Mouse (Mus musculus): Measurements from ENCODE around the gene Rap1gap. TPM values are rescaled to one million over a fixed set of nuclear protein-coding genes. Genes with fewer than 3 reads are reported as not detected.

The Rap1gap gene
- polyA plus RNA-seq, 1 experiment from 2014 or later, result 5.7 TPM

GRCm38 (mm10) chr4:137636597-137636996, 27.9 kb upstream of the Rap1gap start:
- Histone ChIP-seq H3K27me3 (ENCODE audit: control insufficient read depth, insufficient read depth, low read length) (no peaks in the 10 kb centered on the region), H3K4me2 (ENCODE audit: low read depth, low read length) (no peak overlapping the region), H3K4me1 (ENCODE audit: control insufficient read depth, insufficient read depth, low read length) (no peaks in the 10 kb centered on the region), H3K36me3 (replicated peaks; ENCODE audit: control insufficient read depth, insufficient read depth, low read depth, low read length) (peaks cover 12% of the 10 kb centered on the region), H3K4me3 (ENCODE audit: low read depth, low read length) (no peak overlapping the region), H3K27ac (replicated peaks; ENCODE audit: low read depth, low read length) (no peak overlapping the region), H3K9me3 (replicated peaks; ENCODE audit: control insufficient read depth, low read length) (no peaks in the 10 kb centered on the region), H3K9ac (replicated peaks; ENCODE audit: low read length) (no peak overlapping the region)
- DNase-seq (ENCODE audit: low spot score), result no peak
- WGBS, result 88% methylated on average over 3 of the region's 3 CpGs
- ATAC-seq (replicated peaks; ENCODE audit: insufficient number of reproducible peaks, low FRiP score, low TSS enrichment, low read depth), result no peak

GRCm38 (mm10) chr4:137641556-137641955, 23.0 kb upstream of the Rap1gap start:
- Histone ChIP-seq H3K9ac (replicated peaks; ENCODE audit: low read length) (no peak overlapping the region), H3K27me3 (ENCODE audit: control insufficient read depth, insufficient read depth, low read length) (no peaks in the 10 kb centered on the region), H3K36me3 (replicated peaks; ENCODE audit: control insufficient read depth, insufficient read depth, low read depth, low read length) (peaks cover 12% of the 10 kb centered on the region), H3K4me2 (ENCODE audit: low read depth, low read length) (no peak overlapping the region), H3K4me1 (ENCODE audit: control insufficient read depth, insufficient read depth, low read length) (no peaks in the 10 kb centered on the region), H3K27ac (replicated peaks; ENCODE audit: low read depth, low read length) (no peak overlapping the region), H3K4me3 (ENCODE audit: low read depth, low read length) (no peak overlapping the region), H3K9me3 (replicated peaks; ENCODE audit: control insufficient read depth, low read length) (no peaks in the 10 kb centered on the region)
- ATAC-seq (replicated peaks; ENCODE audit: insufficient number of reproducible peaks, low FRiP score, low TSS enrichment, low read depth), result no peak
- 85% methylated on average over 5 of the region's 5 CpGs for WGBS
- no peak for DNase-seq (ENCODE audit: low spot score)

GRCm38 (mm10) chr4:137642101-137642500, 22.4 kb upstream of the Rap1gap start:
- no peaks in the 10 kb centered on the region for H3K4me1 ChIP-seq (ENCODE audit: control insufficient read depth, insufficient read depth, low read length)
- H3K36me3 ChIP-seq (replicated peaks; ENCODE audit: control insufficient read depth, insufficient read depth, low read depth, low read length), result peaks cover 14% of the 10 kb centered on the region
- H3K9me3 ChIP-seq (replicated peaks; ENCODE audit: control insufficient read depth, low read length), result no peaks in the 10 kb centered on the region
- H3K27me3 ChIP-seq (ENCODE audit: control insufficient read depth, insufficient read depth, low read length), result no peaks in the 10 kb centered on the region
- ATAC-seq (replicated peaks; ENCODE audit: insufficient number of reproducible peaks, low FRiP score, low TSS enrichment, low read depth) (no peak), DNase-seq (ENCODE audit: low spot score) (no peak)
- no peak overlapping the region for H3K9ac ChIP-seq (replicated peaks; ENCODE audit: low read length)
- no peak overlapping the region for H3K4me2 ChIP-seq (ENCODE audit: low read depth, low read length)
- H3K27ac ChIP-seq (replicated peaks; ENCODE audit: low read depth, low read length), result no peak overlapping the region
- H3K4me3 ChIP-seq (ENCODE audit: low read depth, low read length), result no peak overlapping the region
- WGBS, result 72% methylated on average over 2 of the region's 2 CpGs

- no peak for ATAC-seq (replicated peaks; ENCODE audit: insufficient number of reproducible peaks, low FRiP score, low TSS enrichment, low read depth)
- no peaks in the 10 kb centered on the region for H3K4me1 ChIP-seq (ENCODE audit: control insufficient read depth, insufficient read depth, low read length)
- H3K9ac ChIP-seq (replicated peaks; ENCODE audit: low read length), result no peak overlapping the region
- no peak overlapping the region for H3K4me2 ChIP-seq (ENCODE audit: low read depth, low read length)
- 89% methylated on average over 2 of the region's 2 CpGs for WGBS
- DNase-seq (ENCODE audit: low spot score), result no peak
- H3K9me3 ChIP-seq (replicated peaks; ENCODE audit: control insufficient read depth, low read length), result no peaks in the 10 kb centered on the region
- no peaks in the 10 kb centered on the region for H3K27me3 ChIP-seq (ENCODE audit: control insufficient read depth, insufficient read depth, low read length)
- peaks cover 14% of the 10 kb centered on the region for H3K36me3 ChIP-seq (replicated peaks; ENCODE audit: control insufficient read depth, insufficient read depth, low read depth, low read length)
- H3K4me3 ChIP-seq (ENCODE audit: low read depth, low read length), result no peak overlapping the region
- no peak overlapping the region for H3K27ac ChIP-seq (replicated peaks; ENCODE audit: low read depth, low read length)
Observed at GRCm38 (mm10) chr4:137643459-137643858, 21.1 kb upstream of the Rap1gap start.

- peaks cover 18% of the 10 kb centered on the region for H3K36me3 ChIP-seq (replicated peaks; ENCODE audit: control insufficient read depth, insufficient read depth, low read depth, low read length)
- no peak for DNase-seq (ENCODE audit: low spot score)
- no peak overlapping the region for H3K4me3 ChIP-seq (ENCODE audit: low read depth, low read length)
- no peaks in the 10 kb centered on the region for H3K9me3 ChIP-seq (replicated peaks; ENCODE audit: control insufficient read depth, low read length)
- H3K27ac ChIP-seq (replicated peaks; ENCODE audit: low read depth, low read length), result no peak overlapping the region
- no peak overlapping the region for H3K9ac ChIP-seq (replicated peaks; ENCODE audit: low read length)
- no peaks in the 10 kb centered on the region for H3K4me1 ChIP-seq (ENCODE audit: control insufficient read depth, insufficient read depth, low read length)
- no peak for ATAC-seq (replicated peaks; ENCODE audit: insufficient number of reproducible peaks, low FRiP score, low TSS enrichment, low read depth)
- no peaks in the 10 kb centered on the region for H3K27me3 ChIP-seq (ENCODE audit: control insufficient read depth, insufficient read depth, low read length)
- H3K4me2 ChIP-seq (ENCODE audit: low read depth, low read length), result no peak overlapping the region
Observed at GRCm38 (mm10) chr4:137646262-137646661, 18.3 kb upstream of the Rap1gap start.

GRCm38 (mm10) chr4:137647648-137648047, 16.9 kb upstream of the Rap1gap start:
- Histone ChIP-seq H3K4me1 (ENCODE audit: control insufficient read depth, insufficient read depth, low read length) (no peaks in the 10 kb centered on the region), H3K4me3 (ENCODE audit: low read depth, low read length) (no peak overlapping the region), H3K36me3 (replicated peaks; ENCODE audit: control insufficient read depth, insufficient read depth, low read depth, low read length) (peaks cover 18% of the 10 kb centered on the region), H3K27ac (replicated peaks; ENCODE audit: low read depth, low read length) (no peak overlapping the region), H3K9me3 (replicated peaks; ENCODE audit: control insufficient read depth, low read length) (no peaks in the 10 kb centered on the region), H3K27me3 (ENCODE audit: control insufficient read depth, insufficient read depth, low read length) (no peaks in the 10 kb centered on the region), H3K9ac (replicated peaks; ENCODE audit: low read length) (no peak overlapping the region), H3K4me2 (ENCODE audit: low read depth, low read length) (no peak overlapping the region)
- peak; percentile 50 for DNase-seq (ENCODE audit: low spot score)
- no peak for ATAC-seq (replicated peaks; ENCODE audit: insufficient number of reproducible peaks, low FRiP score, low TSS enrichment, low read depth)
- WGBS, result 74% methylated on average over 6 of the region's 6 CpGs

GRCm38 (mm10) chr4:137648230-137648629, 16.3 kb upstream of the Rap1gap start:
- no peak overlapping the region for H3K4me2 ChIP-seq (ENCODE audit: low read depth, low read length)
- H3K9me3 ChIP-seq (replicated peaks; ENCODE audit: control insufficient read depth, low read length), result no peaks in the 10 kb centered on the region
- H3K27ac ChIP-seq (replicated peaks; ENCODE audit: low read depth, low read length), result no peak overlapping the region
- no peaks in the 10 kb centered on the region for H3K4me1 ChIP-seq (ENCODE audit: control insufficient read depth, insufficient read depth, low read length)
- H3K9ac ChIP-seq (replicated peaks; ENCODE audit: low read length), result no peak overlapping the region
- no peaks in the 10 kb centered on the region for H3K27me3 ChIP-seq (ENCODE audit: control insufficient read depth, insufficient read depth, low read length)
- ATAC-seq (replicated peaks; ENCODE audit: insufficient number of reproducible peaks, low FRiP score, low TSS enrichment, low read depth), result no peak
- peaks cover 18% of the 10 kb centered on the region for H3K36me3 ChIP-seq (replicated peaks; ENCODE audit: control insufficient read depth, insufficient read depth, low read depth, low read length)
- no peak for DNase-seq (ENCODE audit: low spot score)
- H3K4me3 ChIP-seq (ENCODE audit: low read depth, low read length), result no peak overlapping the region
- 87% methylated on average over 9 of the region's 9 CpGs for WGBS

GRCm38 (mm10) chr4:137650912-137651311, 13.6 kb upstream of the Rap1gap start:
- ATAC-seq (replicated peaks; ENCODE audit: insufficient number of reproducible peaks, low FRiP score, low TSS enrichment, low read depth), result no peak
- Histone ChIP-seq H3K4me3 (ENCODE audit: low read depth, low read length) (no peak overlapping the region), H3K36me3 (replicated peaks; ENCODE audit: control insufficient read depth, insufficient read depth, low read depth, low read length) (peaks cover 10% of the 10 kb centered on the region), H3K9ac (replicated peaks; ENCODE audit: low read length) (no peak overlapping the region), H3K4me1 (ENCODE audit: control insufficient read depth, insufficient read depth, low read length) (no peaks in the 10 kb centered on the region), H3K9me3 (replicated peaks; ENCODE audit: control insufficient read depth, low read length) (no peaks in the 10 kb centered on the region), H3K4me2 (ENCODE audit: low read depth, low read length) (no peak overlapping the region), H3K27me3 (ENCODE audit: control insufficient read depth, insufficient read depth, low read length) (no peaks in the 10 kb centered on the region), H3K27ac (replicated peaks; ENCODE audit: low read depth, low read length) (no peak overlapping the region)
- no peak for DNase-seq (ENCODE audit: low spot score)
- 76% methylated on average over 5 of the region's 5 CpGs for WGBS

Data from embryonic facial prominence, embryonic 11.5 days (tissue).